Mouse (Mus musculus) heart, adult 8-10 months (tissue): ENCODE measurements around the gene Actrt3. TPM values are rescaled to one million over a fixed set of nuclear protein-coding genes. Genes with fewer than 3 reads are reported as not detected.

ENCODE experiments used
- DNase-seq: peaks from one replicate; pipeline ENCODE4 v3.0.0; 2022; ENCODE audit warnings: low spot score
- total RNA-seq, 4 experiments: library from RNA; stranded (reverse); gene quantifications; 2 replicates each; pipeline ENCODE4 v1.2.4; 2022

Gene Actrt3
- total RNA-seq: not detected

DNA sequence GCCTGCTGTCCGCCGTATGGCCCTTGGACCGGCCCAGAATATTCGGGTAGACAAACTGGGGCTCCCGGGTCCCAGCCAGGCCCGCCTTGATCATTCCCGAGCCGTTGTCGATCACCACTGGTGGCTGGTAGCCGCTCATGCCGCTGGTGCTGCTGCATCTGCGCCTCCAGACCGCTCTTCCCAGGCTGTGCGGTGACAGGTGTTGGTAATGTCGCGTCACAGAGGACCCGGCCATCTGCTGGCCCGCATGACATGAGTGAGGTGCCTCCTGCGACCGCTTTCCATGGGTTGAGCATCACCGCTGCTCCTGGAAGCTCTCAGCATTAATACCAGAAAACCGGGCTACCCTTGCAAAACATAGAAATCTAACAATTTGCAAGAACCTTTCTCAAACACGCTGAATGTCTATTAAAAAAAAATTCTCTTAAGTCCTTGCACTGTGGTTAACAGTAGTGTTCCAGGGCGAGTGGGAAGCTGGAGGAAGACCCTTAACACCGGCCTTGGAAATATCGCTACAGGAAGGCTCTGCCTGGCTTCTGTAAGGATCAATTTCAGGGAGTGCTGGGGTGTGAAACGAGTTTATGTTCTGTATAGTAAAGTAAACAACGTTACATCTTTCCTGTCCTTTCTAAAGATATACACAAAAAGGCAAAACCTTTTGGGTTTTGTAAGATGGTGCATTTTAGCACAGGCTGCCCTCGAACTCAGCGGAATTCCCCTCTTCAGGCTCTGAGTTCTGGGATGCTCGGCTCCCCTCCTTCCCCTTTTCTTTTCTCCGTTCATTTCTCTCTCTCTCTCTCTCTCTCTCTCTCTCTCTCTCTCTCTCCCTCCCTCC lies at the start of gene Actrt3:
TSS of gene Actrt3 (minus strand) at position 229 of the 835 bp plus-strand sequence.
- DNase-seq: no peak

DNA sequence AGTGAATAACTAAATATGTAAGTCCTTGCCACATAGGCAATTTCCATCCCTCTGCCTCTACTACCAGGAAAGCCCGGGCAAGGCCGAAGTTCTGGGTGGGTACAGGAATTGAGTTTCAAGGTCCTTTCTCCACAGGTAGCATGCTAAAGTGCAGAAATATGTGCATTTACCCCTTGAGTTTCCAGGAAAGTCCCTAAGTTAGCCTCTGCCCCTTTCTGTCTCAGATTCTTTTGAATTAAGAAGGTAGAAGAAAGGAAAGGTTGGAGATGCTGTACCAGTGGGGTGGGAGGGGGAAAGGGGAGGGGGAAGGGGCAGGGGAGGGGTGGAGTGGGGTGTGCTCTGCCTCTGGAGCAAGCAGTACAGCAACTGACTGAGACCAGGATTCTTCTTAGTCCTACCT lies 48.7 kb upstream of the Actrt3 start:
- no peak for DNase-seq

DNA sequence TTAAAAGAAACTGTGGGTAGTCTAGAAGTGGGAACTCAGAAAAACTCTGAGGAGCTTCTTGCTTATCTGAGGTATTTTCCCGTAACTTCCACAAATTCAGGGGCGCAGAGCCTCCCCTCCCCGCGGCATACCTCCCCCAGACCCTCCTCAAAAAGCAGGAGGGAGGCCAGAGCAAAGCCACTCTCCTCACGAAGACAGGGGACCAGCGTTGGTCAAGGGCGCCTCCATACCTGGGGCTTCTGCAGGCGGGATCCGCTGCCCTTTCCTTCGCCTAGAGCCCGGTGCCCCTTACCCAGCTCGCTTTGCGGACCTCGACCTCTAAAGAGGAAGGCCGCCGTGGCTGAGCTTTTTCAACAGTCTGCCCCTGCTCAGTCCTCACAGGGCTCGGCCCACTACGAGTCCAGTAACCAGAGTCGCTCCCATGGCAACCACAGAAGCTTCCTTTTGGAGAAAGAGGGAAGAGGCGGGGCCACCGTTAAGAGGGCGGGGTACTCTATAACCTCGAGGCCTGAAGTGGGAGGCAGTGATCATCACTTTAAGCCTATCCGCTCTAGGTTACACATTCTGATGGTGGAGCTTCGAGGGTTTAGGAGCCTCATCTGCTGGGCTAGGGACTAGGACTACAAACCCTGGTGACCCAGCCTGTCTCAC lies 47.8 kb upstream of the Actrt3 start, which contains the start of gene Lrrc34:
TSS of gene Lrrc34 (minus strand) at position 430 of the 651 bp plus-strand sequence.
- DNase-seq: no peak

DNA sequence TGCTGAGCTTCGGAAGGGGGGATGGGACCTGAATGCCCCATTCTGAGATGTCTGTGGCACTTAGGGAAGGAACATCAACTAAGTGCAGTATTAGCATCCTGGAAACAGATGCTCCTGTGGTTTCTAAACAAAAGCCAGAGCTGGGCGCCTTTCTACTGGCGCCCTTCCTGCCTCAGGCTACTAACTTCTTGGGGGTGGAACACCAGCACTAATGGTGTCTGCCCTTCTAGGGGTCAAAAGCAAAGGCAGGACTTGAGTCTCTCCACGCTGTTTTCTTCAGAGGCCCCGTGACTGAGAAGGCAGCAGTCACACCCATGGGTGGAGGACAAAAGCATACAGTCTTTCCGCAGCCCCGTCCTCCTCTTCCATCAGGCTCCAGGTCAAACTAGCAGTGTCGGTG lies 47.0 kb upstream of the Actrt3 start:
- DNase-seq: no peak

DNA sequence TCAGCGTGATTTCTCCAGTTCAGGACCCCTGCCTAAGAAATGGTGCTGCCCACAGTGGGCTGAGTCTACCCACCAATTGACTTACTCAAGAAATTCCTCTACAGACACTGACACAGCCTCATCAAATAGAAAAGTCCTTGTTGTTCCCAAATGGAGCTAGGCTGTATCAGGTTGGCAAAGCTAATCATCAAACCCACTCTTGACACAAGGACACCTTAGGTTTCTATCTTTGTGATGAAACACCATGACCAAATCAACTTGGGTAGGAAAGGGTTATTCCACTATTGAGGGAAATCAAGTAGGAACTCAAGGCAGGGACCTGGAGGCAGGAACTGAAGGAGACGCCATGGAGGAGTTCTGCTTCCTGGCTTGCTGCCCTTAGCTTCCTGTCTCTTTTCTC lies 44.5 kb upstream of the Actrt3 start, which contains the start of gene Lrriq4:
TSS of gene Lrriq4 (plus strand) at position 301 of the 400 bp plus-strand sequence.
- no peak for DNase-seq

DNA sequence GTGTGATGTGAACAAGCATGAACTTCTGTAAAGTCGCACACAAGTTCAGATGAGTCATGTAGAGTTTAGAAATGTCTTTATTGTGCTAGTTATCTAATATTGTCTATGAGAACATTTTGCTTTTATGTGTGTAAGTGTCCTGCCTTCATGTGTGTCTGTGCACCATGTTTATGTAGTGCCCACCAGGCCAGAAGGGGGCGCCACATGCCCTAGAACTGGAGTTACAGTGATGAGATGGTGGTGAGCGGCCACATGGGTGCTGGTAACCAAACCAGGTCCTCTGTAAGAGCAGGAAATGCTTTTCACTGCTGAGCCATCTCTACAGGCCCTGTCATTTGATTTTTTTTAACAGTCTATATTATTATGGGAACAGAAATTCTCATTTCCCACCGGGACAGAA lies 35.9 kb upstream of the Actrt3 start:
- DNase-seq: no peak

DNA sequence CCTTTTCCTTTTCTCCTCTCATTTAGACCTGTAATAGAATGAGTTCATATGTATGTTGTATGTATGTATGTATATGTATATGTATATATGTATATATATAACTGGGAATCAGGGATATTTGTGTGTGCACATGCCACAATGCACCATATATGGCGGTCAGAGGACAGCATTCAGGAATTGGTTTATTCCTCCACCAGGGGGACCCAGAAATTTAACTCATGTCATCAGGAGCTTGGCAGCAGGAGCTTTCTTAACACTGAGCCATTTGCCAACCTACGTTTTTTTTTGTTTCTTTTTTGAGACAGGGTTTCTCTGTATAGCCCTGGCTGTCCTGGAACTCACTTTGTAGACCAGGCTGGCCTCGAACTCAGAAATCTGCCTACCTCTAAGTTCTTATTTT lies 33.9 kb upstream of the Actrt3 start:
- DNase-seq: no peak

DNA sequence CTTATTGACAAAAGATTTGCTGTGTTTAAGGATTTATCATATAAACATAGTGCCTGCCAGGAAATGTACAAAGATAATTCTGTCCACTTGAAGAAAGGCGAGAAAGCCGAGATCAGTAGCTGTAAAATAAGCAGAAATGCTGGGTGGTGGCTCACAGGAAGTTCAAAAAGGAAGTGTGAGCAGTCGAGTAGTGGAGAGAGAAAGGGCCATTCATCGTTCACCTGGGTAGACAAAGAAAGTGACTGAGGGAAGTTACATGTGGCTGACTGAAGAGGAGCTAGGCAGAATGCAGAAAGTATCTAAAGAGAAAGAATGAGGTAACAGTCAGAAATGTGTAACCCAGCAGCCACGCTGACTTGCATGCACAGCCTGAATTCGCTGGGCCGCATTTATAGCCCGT lies 20.4 kb upstream of the Actrt3 start:
- no peak for DNase-seq

DNA sequence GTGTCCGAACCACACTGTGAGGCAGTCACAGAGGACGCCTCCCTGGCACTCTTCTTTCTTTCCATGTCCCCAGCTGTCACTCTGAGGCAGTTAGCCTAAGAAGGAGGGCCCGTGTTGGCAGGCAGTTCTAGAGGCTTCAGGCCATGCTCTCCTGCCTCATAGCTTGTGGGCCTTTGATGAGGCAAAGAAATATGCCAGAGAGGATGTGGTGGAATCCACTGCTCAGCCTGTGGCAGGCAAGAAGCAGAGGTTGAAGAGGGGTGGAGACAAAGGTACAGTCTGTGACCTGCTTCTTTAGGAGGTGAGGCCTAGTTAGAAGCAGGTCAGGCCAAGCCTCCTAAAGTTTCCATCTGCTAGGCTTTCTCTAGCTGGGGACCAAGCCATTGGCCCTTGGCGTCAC lies 11.2 kb upstream of the Actrt3 start:
- DNase-seq: no peak

DNA sequence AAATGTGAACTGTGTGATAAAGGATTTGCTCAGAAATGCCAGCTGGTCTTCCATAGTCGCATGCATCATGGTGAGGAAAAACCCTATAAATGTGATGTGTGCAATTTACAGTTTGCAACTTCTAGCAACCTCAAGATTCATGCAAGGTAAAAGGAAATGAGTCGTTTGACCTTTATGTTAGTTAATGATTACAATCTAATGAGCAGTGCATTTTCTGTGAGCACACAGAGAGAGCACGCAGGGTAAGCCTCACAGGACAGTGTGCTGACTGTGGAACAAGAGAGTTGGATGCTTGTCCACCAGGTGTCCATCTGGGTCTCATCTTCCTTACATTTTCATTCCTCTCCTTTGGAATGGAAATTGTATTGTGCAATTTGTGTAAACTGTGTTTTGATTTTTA lies 9.3 kb upstream of the Actrt3 start:
- DNase-seq: no peak

DNA sequence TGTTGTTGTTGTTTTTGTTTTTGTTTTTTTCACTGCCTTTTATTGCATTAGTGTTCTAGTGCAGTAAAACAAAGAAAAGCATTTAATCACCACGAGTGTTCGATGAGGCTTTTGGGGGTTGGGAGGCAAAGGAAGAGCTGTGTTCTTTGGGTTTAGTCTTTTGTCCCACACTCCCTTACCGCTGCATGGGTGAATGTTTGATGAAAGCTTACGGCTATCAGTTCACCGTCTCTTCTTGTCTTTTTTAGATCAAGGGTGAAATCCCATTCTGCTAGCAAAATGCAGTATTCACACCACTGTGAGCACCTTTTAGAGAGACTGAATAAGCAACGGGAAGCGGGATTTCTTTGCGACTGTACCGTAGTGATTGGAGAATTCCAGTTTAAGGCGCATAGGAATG lies 3.5 kb upstream of the Actrt3 start:
- no peak for DNase-seq

DNA sequence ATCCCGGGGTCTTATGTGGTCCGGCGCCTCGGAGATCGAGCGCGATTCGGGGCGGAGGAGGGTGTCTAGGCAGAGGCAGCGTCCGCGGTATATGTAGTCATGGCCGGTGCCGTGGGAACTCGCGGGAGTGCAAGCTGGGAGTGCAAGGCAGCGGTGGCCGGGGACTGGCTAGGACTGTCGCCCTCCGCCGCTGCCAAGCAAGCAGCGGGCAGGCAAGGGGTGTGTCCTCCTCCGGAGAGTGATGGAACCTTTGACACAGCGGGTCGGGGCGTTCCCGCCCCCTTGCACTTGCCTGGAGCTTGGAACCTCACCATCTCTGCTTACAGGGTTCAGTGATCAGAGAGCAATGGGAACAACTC lies 3.0 kb upstream of the Actrt3 start:
- DNase-seq: no peak

DNA sequence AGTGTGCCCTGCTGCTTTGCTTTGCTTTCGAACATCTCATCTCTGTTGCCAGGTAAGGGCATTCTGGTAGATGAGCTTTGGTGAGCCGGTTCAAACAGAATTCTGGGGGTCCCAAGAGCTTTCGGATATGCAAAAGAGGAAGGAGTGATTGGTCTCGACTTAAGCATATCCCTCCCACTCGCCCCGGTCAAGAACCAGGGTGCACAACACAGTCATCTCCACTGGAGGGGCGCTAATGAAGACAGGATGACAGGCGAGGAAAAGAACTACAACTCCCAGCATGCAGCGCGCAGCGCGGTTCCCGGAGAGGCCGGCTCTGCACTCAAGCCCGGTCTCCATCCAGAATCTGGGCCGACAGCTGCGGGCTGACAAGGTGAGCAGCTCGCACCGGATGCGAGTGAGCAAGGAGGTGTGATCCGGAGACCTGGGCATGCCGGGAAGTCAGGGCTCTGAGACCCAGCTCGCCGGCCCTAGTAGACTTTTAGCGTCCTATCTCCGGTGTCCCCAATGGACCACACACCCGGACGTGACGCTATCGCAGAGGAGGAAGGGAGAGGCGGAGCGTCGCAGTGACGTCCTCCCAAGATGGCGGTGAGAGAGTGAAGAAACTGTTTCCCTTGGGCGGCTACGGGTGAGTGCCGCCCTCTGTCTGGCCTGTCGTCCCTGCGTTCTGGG lies 2.5 kb upstream of the Actrt3 start, which contains the start of gene Mynn:
TSS of gene Mynn (plus strand) at position 1 of the 675 bp plus-strand sequence.
- peak; percentile 98 for DNase-seq

DNA sequence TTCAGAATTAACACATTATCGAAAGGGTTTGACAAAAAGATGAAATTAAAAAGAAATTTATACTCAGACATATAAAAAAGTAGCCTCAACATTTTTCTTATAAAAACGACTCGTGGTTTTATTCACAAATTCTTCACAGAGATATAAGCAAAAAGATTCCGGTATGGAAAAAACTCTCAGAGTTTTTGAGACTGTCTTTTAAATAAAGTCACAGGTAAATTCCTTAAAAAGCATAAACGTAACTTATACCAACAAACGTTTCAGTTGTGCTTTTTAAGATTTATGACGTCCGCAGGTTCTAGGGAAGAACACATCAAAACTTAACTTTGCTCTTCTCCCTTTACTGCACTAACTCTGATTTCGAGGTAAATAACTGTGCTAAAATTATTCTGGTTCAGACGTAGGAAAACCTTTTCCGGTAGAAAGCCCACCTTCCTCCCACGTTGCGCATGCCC lies 1.9 kb upstream of the Actrt3 start:
- no peak for DNase-seq

DNA sequence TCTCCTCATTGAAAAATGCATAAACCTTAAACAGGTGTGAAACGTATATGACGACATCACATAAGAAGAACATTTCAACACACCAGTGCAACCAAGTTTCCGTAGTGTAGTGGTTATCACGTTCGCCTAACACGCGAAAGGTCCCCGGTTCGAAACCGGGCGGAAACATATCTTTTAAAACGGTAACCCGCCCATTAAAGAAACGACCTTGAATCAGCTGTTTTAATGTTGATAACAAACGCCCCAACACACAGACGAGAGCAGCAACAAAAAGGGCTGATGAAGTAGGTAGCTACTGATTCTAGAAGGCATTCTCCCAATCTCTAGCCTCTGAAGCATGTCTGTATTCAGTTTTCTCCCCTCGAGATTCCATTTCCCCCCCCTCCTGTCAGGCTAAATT lies 1.4 kb upstream of the Actrt3 start:
- DNase-seq: peak; percentile 96

DNA sequence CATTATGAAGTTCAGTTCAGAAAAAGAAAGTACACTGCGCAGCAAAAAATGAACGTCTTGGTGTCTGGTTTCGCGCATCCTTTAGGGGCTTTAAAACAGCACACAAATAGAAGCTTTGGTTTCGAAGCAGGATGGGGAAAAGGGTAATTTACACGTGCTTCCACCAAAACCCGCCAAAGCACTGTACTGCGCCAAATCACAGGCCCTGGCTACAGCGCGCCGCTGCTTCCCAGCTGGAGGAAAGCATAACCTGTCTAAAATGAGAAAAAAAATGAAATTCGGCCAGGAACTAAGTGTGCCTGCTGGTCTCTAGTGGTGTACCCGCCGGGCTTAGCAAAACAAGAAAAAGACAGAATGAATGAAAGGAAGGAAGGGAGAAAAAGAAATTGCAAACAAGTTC lies 978 bp upstream of the Actrt3 start:
- DNase-seq: peak; percentile 37

DNA sequence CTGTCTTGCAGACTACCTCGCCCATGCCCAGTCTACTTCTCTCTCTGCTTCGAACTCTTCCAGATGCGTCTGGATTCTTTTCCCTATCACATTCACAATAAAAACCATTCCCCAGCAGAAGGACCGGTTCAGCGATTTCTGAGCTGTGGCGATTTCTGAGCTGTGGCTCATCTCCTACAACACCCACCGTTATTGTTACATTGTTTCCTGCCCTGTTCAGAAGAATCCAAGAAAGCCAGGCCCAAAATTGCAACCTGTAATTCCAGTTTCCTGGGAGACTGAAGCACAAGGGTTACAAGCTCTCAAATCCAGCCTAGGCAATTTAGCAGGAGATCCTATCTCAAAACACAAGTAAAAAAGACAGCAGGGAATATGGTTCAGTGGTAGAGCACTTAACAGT lies 2.5 kb downstream of the Actrt3 start:
- DNase-seq: no peak

DNA sequence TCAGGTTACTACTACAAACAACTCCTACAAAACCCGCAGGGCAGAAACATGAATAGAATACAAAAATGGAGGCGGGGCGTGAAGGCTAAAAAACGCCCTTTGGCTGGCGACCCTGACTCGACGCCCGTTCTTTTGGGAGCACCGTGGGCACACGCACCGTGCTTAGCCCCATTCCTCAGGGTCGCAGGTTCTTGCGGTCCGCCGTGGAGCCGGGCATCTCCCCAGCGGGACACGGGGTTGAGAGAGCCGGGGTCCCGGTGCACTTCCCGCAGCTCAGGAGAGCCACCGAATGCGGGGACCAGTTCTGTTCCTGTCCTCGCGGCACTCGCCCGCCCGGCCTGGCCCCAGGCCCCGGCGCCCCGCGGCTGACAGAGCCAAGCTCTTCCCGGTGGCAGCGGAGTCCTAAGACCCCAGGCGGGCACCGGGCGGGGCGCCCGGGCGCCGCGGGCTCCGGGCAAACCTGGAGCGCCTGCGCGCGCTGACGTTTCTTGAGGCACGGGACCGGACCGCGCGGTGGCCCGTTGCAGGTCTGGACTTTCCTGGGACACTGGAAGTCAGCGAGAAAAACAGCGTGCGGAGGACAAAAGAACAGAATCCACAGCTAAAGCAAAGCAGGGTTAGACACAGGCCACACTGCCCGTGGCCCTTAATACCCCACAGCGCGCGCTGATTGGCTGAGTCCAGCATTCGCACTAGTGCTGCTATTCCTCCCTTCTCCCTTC lies 4.5 kb downstream of the Actrt3 start:
- DNase-seq: peak; percentile 31

DNA sequence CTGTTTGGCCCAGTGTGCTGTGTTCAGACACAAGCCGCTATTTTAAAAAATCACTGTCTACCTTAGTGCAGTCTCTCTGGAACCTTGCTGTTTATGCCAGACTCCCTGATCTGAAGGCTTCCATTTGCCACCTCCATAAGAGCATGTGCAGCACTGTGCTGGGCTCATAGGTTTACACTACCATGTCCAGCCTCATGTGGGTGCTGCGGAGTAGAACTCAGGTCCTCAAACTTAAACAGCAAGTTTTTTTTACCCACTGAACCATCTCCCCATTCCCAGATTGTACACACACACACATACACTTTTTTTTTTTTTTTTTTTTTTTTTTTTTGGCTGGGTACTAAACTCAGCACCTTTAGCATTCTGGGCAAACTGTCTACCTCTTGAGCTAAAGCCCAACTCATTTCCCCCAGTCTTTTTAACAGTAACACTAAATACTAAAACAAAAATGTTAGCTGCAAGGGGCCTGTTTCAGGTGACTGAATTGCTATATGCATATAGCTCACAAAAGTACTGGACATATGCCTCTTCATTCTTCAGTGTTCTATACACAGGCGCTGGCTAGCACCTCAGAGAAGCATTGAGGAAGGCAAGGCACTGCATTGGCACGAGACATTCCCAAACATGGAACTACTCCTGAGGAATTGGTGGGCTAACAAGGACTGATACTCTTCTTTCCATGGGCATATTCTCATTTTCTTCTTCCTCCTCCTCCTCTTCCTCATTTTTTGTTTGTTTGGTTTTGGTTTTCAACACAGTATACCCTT lies 5.8 kb downstream of the Actrt3 start:
- DNase-seq: no peak

DNA sequence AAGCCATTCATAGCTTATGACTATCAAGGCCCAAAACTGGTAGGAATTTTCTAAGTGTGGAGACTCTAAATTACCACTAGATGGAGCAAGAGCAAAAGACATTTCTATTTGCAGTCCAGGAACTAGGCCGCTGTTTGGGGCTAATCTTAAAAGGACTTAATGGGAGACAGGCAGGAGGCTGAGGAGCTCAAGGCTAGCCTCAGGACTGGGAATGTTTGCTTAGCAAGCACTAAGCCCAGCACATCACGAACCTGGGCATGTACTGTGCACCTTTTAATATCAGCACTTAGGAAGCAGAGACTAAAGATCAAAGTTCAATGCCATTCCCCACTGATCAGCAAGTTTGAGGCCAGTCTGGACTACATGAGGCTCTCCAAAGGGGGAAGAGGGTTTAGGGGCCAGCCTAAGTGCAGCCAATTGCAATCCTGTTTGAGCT lies 7.3 kb downstream of the Actrt3 start:
- peak; percentile 56 for DNase-seq

DNA sequence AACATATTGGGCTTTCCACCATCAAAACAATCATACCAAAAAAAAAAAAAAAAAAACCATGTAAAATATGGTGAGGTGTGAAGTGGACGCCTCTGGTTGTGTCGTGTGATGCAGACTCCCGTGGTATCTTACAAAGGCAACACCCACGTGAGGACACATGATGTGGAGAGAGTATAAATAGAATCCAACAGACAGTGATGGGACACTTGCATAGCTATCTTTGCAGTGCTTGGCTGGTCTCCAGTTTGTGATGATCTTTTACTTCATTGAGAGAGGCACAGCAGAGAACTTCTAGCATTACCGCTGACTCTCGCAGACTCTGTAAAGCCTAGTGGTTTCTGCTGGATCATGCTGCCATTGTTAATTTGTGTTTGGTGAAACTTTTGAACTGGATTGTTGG lies 10.9 kb downstream of the Actrt3 start:
- no peak for DNase-seq
